Mouse (Mus musculus): Measurements from ENCODE around the gene Zfp106. TPM values are rescaled to one million over a fixed set of nuclear protein-coding genes. Genes with fewer than 3 reads are reported as not detected.

Zfp106 gene
- polyA plus RNA-seq (2014; fragmentation: Nextera tagmentation; extraction: Ambion mirVana) = 75.0 and 81.9 TPM in 2 replicates

GRCm38 (mm10) chr2:120563235-120563990, at the start of gene Zfp106:
Gene Zfp106, minus strand, starts transcription at chr2:120563843.
- under 1% methylated on average over 50 of the region's 50 CpGs for WGBS
- peaks cover 12% of the 10 kb centered on the region for H3K4me1 ChIP-seq (replicated peaks; ENCODE audit: control insufficient read depth, insufficient read depth, low read length)
- peak; percentile 81 for DNase-seq (ENCODE audit: low spot score)

GRCm38 (mm10) chr2:120608830-120609723, 45.4 kb upstream of the Zfp106 start, which contains the start of the genes Haus2 and Lrrc57:
Gene Haus2, plus strand, starts transcription at chr2:120609383.
Gene Lrrc57, minus strand, starts transcription at chr2:120609520.
- DNase-seq (ENCODE audit: low spot score) = peak; percentile 95
- Histone ChIP-seq H3K36me3 (ENCODE audit: control insufficient read depth, insufficient read depth, low read length) (peaks cover 3% of the 10 kb centered on the region; the same call in 1 of the 2 replicates), H3K27me3 (replicated peaks; ENCODE audit: control insufficient read depth, insufficient read depth, low read length) (no peaks in the 10 kb centered on the region), H3K4me2 (peak within 1 kb of the TSS; percentile 84), H3K4me3 (ENCODE audit: low read depth, low read length) (peak within 1 kb of the TSS; percentile 85), H3K27ac (ENCODE audit: low read depth, low read length) (peak within 1 kb of the TSS; percentile 93), H3K4me1 (replicated peaks; ENCODE audit: control insufficient read depth, insufficient read depth, low read length) (peaks cover 10% of the 10 kb centered on the region), H3K9me3 (ENCODE audit: control insufficient read depth, low read length) (no peaks in the 10 kb centered on the region), H3K9ac (ENCODE audit: low read depth, low read length) (peak within 1 kb of the TSS; percentile 87)
- peak; percentile 93 for ATAC-seq (replicated peaks; ENCODE audit: low FRiP score)
- 1% methylated on average over 52 of the region's 52 CpGs for WGBS

More at GRCm38 (mm10) chr2:120563235-120563990, at the start of gene Zfp106:
- H3K9me3 ChIP-seq (ENCODE audit: control insufficient read depth, low read length) = no peaks in the 10 kb centered on the region
- H3K27me3 ChIP-seq (replicated peaks; ENCODE audit: control insufficient read depth, insufficient read depth, low read length) = no peaks in the 10 kb centered on the region
- H3K36me3 ChIP-seq (ENCODE audit: control insufficient read depth, insufficient read depth, low read length) = no peaks in the 10 kb centered on the region
- peak; percentile 77 for ATAC-seq (replicated peaks; ENCODE audit: low FRiP score)
- peak within 1 kb of the TSS; percentile 88 for H3K4me2 ChIP-seq
- peak within 1 kb of the TSS; percentile 80 for H3K27ac ChIP-seq (ENCODE audit: low read depth, low read length)
- peak within 1 kb of the TSS; percentile 97 for H3K9ac ChIP-seq (ENCODE audit: low read depth, low read length)
- peak within 1 kb of the TSS; percentile 91 for H3K4me3 ChIP-seq (ENCODE audit: low read depth, low read length)

- Histone ChIP-seq H3K4me1 (replicated peaks; ENCODE audit: control insufficient read depth, insufficient read depth, low read length) (peaks cover 9% of the 10 kb centered on the region), H3K4me2 (no peak overlapping the region), H3K9ac (ENCODE audit: low read depth, low read length) (no peak overlapping the region), H3K27ac (ENCODE audit: low read depth, low read length) (no peak overlapping the region), H3K9me3 (ENCODE audit: control insufficient read depth, low read length) (no peaks in the 10 kb centered on the region), H3K4me3 (ENCODE audit: low read depth, low read length) (no peak overlapping the region), H3K36me3 (ENCODE audit: control insufficient read depth, insufficient read depth, low read length) (no peaks in the 10 kb centered on the region), H3K27me3 (replicated peaks; ENCODE audit: control insufficient read depth, insufficient read depth, low read length) (no peaks in the 10 kb centered on the region)
- 85% methylated on average over 6 of the region's 6 CpGs for whole genome bisulfite sequencing
- no peak for DNase-seq (ENCODE audit: low spot score)
- no peak for ATAC-seq (replicated peaks; ENCODE audit: low FRiP score)
These were observed 42.5 kb upstream of the Zfp106 start for GRCm38 (mm10) chr2:120606021-120606690.

GRCm38 (mm10) chr2:120599506-120599905, 35.9 kb upstream of the Zfp106 start:
- H3K9ac ChIP-seq (ENCODE audit: low read depth, low read length) = no peak overlapping the region
- 86% methylated on average over 4 of the region's 4 CpGs for WGBS
- H3K4me3 ChIP-seq (ENCODE audit: low read depth, low read length) = no peak overlapping the region
- H3K36me3 ChIP-seq (ENCODE audit: control insufficient read depth, insufficient read depth, low read length) = peaks cover 37% of the 10 kb centered on the region
- ATAC-seq (replicated peaks; ENCODE audit: low FRiP score) (no peak), DNase-seq (ENCODE audit: low spot score) (no peak)
- H3K4me2 ChIP-seq = no peak overlapping the region
- H3K27ac ChIP-seq (ENCODE audit: low read depth, low read length) = no peak overlapping the region
- no peaks in the 10 kb centered on the region for H3K27me3 ChIP-seq (replicated peaks; ENCODE audit: control insufficient read depth, insufficient read depth, low read length)
- no peaks in the 10 kb centered on the region for H3K9me3 ChIP-seq (ENCODE audit: control insufficient read depth, low read length)
- no peaks in the 10 kb centered on the region for H3K4me1 ChIP-seq (replicated peaks; ENCODE audit: control insufficient read depth, insufficient read depth, low read length)

GRCm38 (mm10) chr2:120597734-120598133, 34.1 kb upstream of the Zfp106 start:
- ATAC-seq (replicated peaks; ENCODE audit: low FRiP score) = no peak
- no peak overlapping the region for H3K9ac ChIP-seq (ENCODE audit: low read depth, low read length)
- H3K36me3 ChIP-seq (ENCODE audit: control insufficient read depth, insufficient read depth, low read length) = peaks cover 37% of the 10 kb centered on the region
- no peaks in the 10 kb centered on the region for H3K9me3 ChIP-seq (ENCODE audit: control insufficient read depth, low read length)
- 95% methylated on average over 2 of the region's 2 CpGs for WGBS
- no peak overlapping the region for H3K4me2 ChIP-seq
- H3K27me3 ChIP-seq (replicated peaks; ENCODE audit: control insufficient read depth, insufficient read depth, low read length) = no peaks in the 10 kb centered on the region
- H3K4me3 ChIP-seq (ENCODE audit: low read depth, low read length) = no peak overlapping the region
- DNase-seq (ENCODE audit: low spot score) = no peak
- H3K27ac ChIP-seq (ENCODE audit: low read depth, low read length) = no peak overlapping the region
- no peaks in the 10 kb centered on the region for H3K4me1 ChIP-seq (replicated peaks; ENCODE audit: control insufficient read depth, insufficient read depth, low read length)

- H3K36me3 ChIP-seq (ENCODE audit: control insufficient read depth, insufficient read depth, low read length) = peaks cover 26% of the 10 kb centered on the region
These were observed 28.6 kb upstream of the Zfp106 start for GRCm38 (mm10) chr2:120592227-120592626.

GRCm38 (mm10) chr2:120589759-120590158, 26.1 kb upstream of the Zfp106 start:
- DNase-seq (ENCODE audit: low spot score) = no peak
- 83% methylated on average over 5 of the region's 5 CpGs for WGBS
- H3K36me3 ChIP-seq (ENCODE audit: control insufficient read depth, insufficient read depth, low read length) = peaks cover 22% of the 10 kb centered on the region

More at GRCm38 (mm10) chr2:120592227-120592626, 28.6 kb upstream of the Zfp106 start:
- H3K9ac ChIP-seq (ENCODE audit: low read depth, low read length) = no peak overlapping the region
- no peaks in the 10 kb centered on the region for H3K4me1 ChIP-seq (replicated peaks; ENCODE audit: control insufficient read depth, insufficient read depth, low read length)
- DNase-seq (ENCODE audit: low spot score) (no peak), ATAC-seq (replicated peaks; ENCODE audit: low FRiP score) (no peak)
- H3K9me3 ChIP-seq (ENCODE audit: control insufficient read depth, low read length) = no peaks in the 10 kb centered on the region
- no peak overlapping the region for H3K4me3 ChIP-seq (ENCODE audit: low read depth, low read length)
- 92% methylated on average over 1 of the region's 1 CpGs for WGBS
- no peak overlapping the region for H3K4me2 ChIP-seq
- H3K27me3 ChIP-seq (replicated peaks; ENCODE audit: control insufficient read depth, insufficient read depth, low read length) = no peaks in the 10 kb centered on the region
- H3K27ac ChIP-seq (ENCODE audit: low read depth, low read length) = no peak overlapping the region

GRCm38 (mm10) chr2:120578286-120578685, 14.6 kb upstream of the Zfp106 start:
- ATAC-seq (replicated peaks; ENCODE audit: low FRiP score) (no peak), DNase-seq (ENCODE audit: low spot score) (no peak)
- 57% methylated on average over 5 of the region's 5 CpGs for WGBS
- Histone ChIP-seq H3K9ac (ENCODE audit: low read depth, low read length) (no peak overlapping the region), H3K36me3 (ENCODE audit: control insufficient read depth, insufficient read depth, low read length) (no peaks in the 10 kb centered on the region), H3K4me2 (no peak overlapping the region), H3K4me1 (replicated peaks; ENCODE audit: control insufficient read depth, insufficient read depth, low read length) (peaks cover 30% of the 10 kb centered on the region), H3K27me3 (replicated peaks; ENCODE audit: control insufficient read depth, insufficient read depth, low read length) (no peaks in the 10 kb centered on the region), H3K4me3 (ENCODE audit: low read depth, low read length) (no peak overlapping the region), H3K9me3 (ENCODE audit: control insufficient read depth, low read length) (no peaks in the 10 kb centered on the region), H3K27ac (ENCODE audit: low read depth, low read length) (no peak overlapping the region)

More at GRCm38 (mm10) chr2:120589759-120590158, 26.1 kb upstream of the Zfp106 start:
- no peak overlapping the region for H3K27ac ChIP-seq (ENCODE audit: low read depth, low read length)
- H3K4me2 ChIP-seq = no peak overlapping the region
- H3K27me3 ChIP-seq (replicated peaks; ENCODE audit: control insufficient read depth, insufficient read depth, low read length) = no peaks in the 10 kb centered on the region
- H3K9me3 ChIP-seq (ENCODE audit: control insufficient read depth, low read length) = no peaks in the 10 kb centered on the region
- no peaks in the 10 kb centered on the region for H3K4me1 ChIP-seq (replicated peaks; ENCODE audit: control insufficient read depth, insufficient read depth, low read length)
- H3K9ac ChIP-seq (ENCODE audit: low read depth, low read length) = no peak overlapping the region
- no peak for ATAC-seq (replicated peaks; ENCODE audit: low FRiP score)
- H3K4me3 ChIP-seq (ENCODE audit: low read depth, low read length) = no peak overlapping the region

Data from liver, embryonic 11.5 days (tissue).